Mouse (Mus musculus): ENCODE data around the gene Klf12. TPM values are rescaled to one million over a fixed set of nuclear protein-coding genes. Genes with fewer than 3 reads are reported as not detected.

Klf12 gene
- polyA plus RNA-seq, 1 experiment, result 57.7 TPM

- no peak for TF ChIP-seq POLR2A (IDR thresholded peaks at IDR 0.05; ENCODE audit: borderline replicate concordance, extremely low read depth, insufficient read depth, insufficient read length, poor library complexity, severe bottlenecking)
- TF ChIP-seq CTCF (IDR thresholded peaks at IDR 0.05; ENCODE audit: borderline replicate concordance, extremely low read depth, insufficient read depth, insufficient read length), result no peak
- no peak for DNase-seq (ENCODE audit: low read depth)
Measured at GRCm38 (mm10) chr14:100126126-100126525, 158.4 kb downstream of the Klf12 start.

- TF ChIP-seq POLR2A (IDR thresholded peaks at IDR 0.05; ENCODE audit: borderline replicate concordance, extremely low read depth, insufficient read depth, insufficient read length, poor library complexity, severe bottlenecking) (no peak), CTCF (IDR thresholded peaks at IDR 0.05; ENCODE audit: borderline replicate concordance, extremely low read depth, insufficient read depth, insufficient read length) (no peak)
- no peak for DNase-seq (ENCODE audit: low read depth)
Measured at GRCm38 (mm10) chr14:100121075-100121474, 163.4 kb downstream of the Klf12 start.

- DNase-seq (ENCODE audit: low read depth), result no peak
- TF ChIP-seq CTCF (IDR thresholded peaks at IDR 0.05; ENCODE audit: borderline replicate concordance, extremely low read depth, insufficient read depth, insufficient read length) (no peak), POLR2A (IDR thresholded peaks at IDR 0.05; ENCODE audit: borderline replicate concordance, extremely low read depth, insufficient read depth, insufficient read length, poor library complexity, severe bottlenecking) (no peak)
Measured at GRCm38 (mm10) chr14:100119866-100120265, 164.6 kb downstream of the Klf12 start.

- DNase-seq (ENCODE audit: low read depth), result no peak
- TF ChIP-seq POLR2A (IDR thresholded peaks at IDR 0.05; ENCODE audit: borderline replicate concordance, extremely low read depth, insufficient read depth, insufficient read length, poor library complexity, severe bottlenecking) (no peak), CTCF (IDR thresholded peaks at IDR 0.05; ENCODE audit: borderline replicate concordance, extremely low read depth, insufficient read depth, insufficient read length) (no peak)
Measured at GRCm38 (mm10) chr14:100113419-100113818, 171.1 kb downstream of the Klf12 start.

- TF ChIP-seq CTCF (IDR thresholded peaks at IDR 0.05; ENCODE audit: borderline replicate concordance, extremely low read depth, insufficient read depth, insufficient read length) (no peak), POLR2A (IDR thresholded peaks at IDR 0.05; ENCODE audit: borderline replicate concordance, extremely low read depth, insufficient read depth, insufficient read length, poor library complexity, severe bottlenecking) (no peak)
- DNase-seq (ENCODE audit: low read depth), result no peak
Measured at GRCm38 (mm10) chr14:100111735-100112134, 172.7 kb downstream of the Klf12 start.

- DNase-seq (ENCODE audit: low read depth), result no peak
- TF ChIP-seq CTCF (IDR thresholded peaks at IDR 0.05; ENCODE audit: borderline replicate concordance, extremely low read depth, insufficient read depth, insufficient read length), result no peak
- no peak for TF ChIP-seq POLR2A (IDR thresholded peaks at IDR 0.05; ENCODE audit: borderline replicate concordance, extremely low read depth, insufficient read depth, insufficient read length, poor library complexity, severe bottlenecking)
Measured at GRCm38 (mm10) chr14:100109563-100109962, 174.9 kb downstream of the Klf12 start.

- TF ChIP-seq POLR2A (IDR thresholded peaks at IDR 0.05; ENCODE audit: borderline replicate concordance, extremely low read depth, insufficient read depth, insufficient read length, poor library complexity, severe bottlenecking) (no peak), CTCF (IDR thresholded peaks at IDR 0.05; ENCODE audit: borderline replicate concordance, extremely low read depth, insufficient read depth, insufficient read length) (no peak)
- peak; percentile 22 for DNase-seq (ENCODE audit: low read depth)
Measured at GRCm38 (mm10) chr14:100105570-100105969, 178.9 kb downstream of the Klf12 start.

GRCm38 (mm10) chr14:100104818-100105217, 179.7 kb downstream of the Klf12 start:
- DNase-seq (ENCODE audit: low read depth), result peak; percentile 75
- TF ChIP-seq POLR2A (IDR thresholded peaks at IDR 0.05; ENCODE audit: borderline replicate concordance, extremely low read depth, insufficient read depth, insufficient read length, poor library complexity, severe bottlenecking), result no peak
- TF ChIP-seq CTCF (IDR thresholded peaks at IDR 0.05; ENCODE audit: borderline replicate concordance, extremely low read depth, insufficient read depth, insufficient read length), result no peak

- TF ChIP-seq POLR2A (IDR thresholded peaks at IDR 0.05; ENCODE audit: borderline replicate concordance, extremely low read depth, insufficient read depth, insufficient read length, poor library complexity, severe bottlenecking), result no peak
- TF ChIP-seq CTCF (IDR thresholded peaks at IDR 0.05; ENCODE audit: borderline replicate concordance, extremely low read depth, insufficient read depth, insufficient read length), result no peak
- peak; percentile 66 for DNase-seq (ENCODE audit: low read depth)
Measured at GRCm38 (mm10) chr14:100103818-100104217, 180.7 kb downstream of the Klf12 start.

GRCm38 (mm10) chr14:100097208-100098189, 187.0 kb downstream of the Klf12 start:
- no peak for TF ChIP-seq CTCF (IDR thresholded peaks at IDR 0.05; ENCODE audit: borderline replicate concordance, extremely low read depth, insufficient read depth, insufficient read length)
- DNase-seq (ENCODE audit: low read depth), result no peak

- TF ChIP-seq POLR2A (IDR thresholded peaks at IDR 0.05; ENCODE audit: borderline replicate concordance, extremely low read depth, insufficient read depth, insufficient read length, poor library complexity, severe bottlenecking) (no peak), CTCF (IDR thresholded peaks at IDR 0.05; ENCODE audit: borderline replicate concordance, extremely low read depth, insufficient read depth, insufficient read length) (no peak)
- DNase-seq (ENCODE audit: low read depth), result no peak
Measured at GRCm38 (mm10) chr14:100095730-100096129, 188.7 kb downstream of the Klf12 start.

- TF ChIP-seq POLR2A (IDR thresholded peaks at IDR 0.05; ENCODE audit: borderline replicate concordance, extremely low read depth, insufficient read depth, insufficient read length, poor library complexity, severe bottlenecking) (no peak), CTCF (IDR thresholded peaks at IDR 0.05; ENCODE audit: borderline replicate concordance, extremely low read depth, insufficient read depth, insufficient read length) (no peak)
- no peak for DNase-seq (ENCODE audit: low read depth)
Measured at GRCm38 (mm10) chr14:100090517-100090916, 194.0 kb downstream of the Klf12 start.
